Comparison of ENCODE assay signal across 9 mouse cellular contexts in genomic region chr12:28674038-28674720, GRCm38 (mm10). TPM values are rescaled to one million over a fixed set of nuclear protein-coding genes. Genes with fewer than 3 reads are reported as not detected.
DNase-seq lines count a peak whose midpoint lies in the region; ATAC-seq lines count a peak whose summit lies in the region.
"Had no signal": no experiment of that assay in that cellular context is flagged by ENCODE, and none has a peak within 500 bp of the region (broad histone marks: within the 10 kb centered on the region; RNA-seq: fewer than 3 reads in every experiment).

No protein-coding gene starts in this region.

- H3K27ac ChIP-seq in heart, embryonic 10.5 days: no peak overlapping the region
- peak overlapping the region; percentile 97; the same call in 1 of the 2 replicates for H3K27ac ChIP-seq in embryonic facial prominence, embryonic 13.5 days
- no peak overlapping the region for H3K27ac ChIP-seq in liver, embryonic 12.5 days

- H3K27me3 ChIP-seq in heart, embryonic 10.5 days (ENCODE audit: insufficient read depth, poor library complexity, severe bottlenecking): no peaks in the 10 kb centered on the region
- no peaks in the 10 kb centered on the region for H3K27me3 ChIP-seq in embryonic facial prominence, embryonic 13.5 days
- 0 out of 2 replicates have a peak, but pooled peaks cover 4% of the 10 kb centered on the region for H3K27me3 ChIP-seq in liver, embryonic 12.5 days (replicated peaks)
- H3K27me3 ChIP-seq: heart, embryonic 15.5 days had no signal

- no peak for ATAC-seq in embryonic facial prominence, embryonic 13.5 days (ENCODE audit: insufficient number of reproducible peaks, insufficient read depth, low FRiP score, low TSS enrichment, low read depth)
- no peak for ATAC-seq in liver, embryonic 12.5 days

- H3K4me2 ChIP-seq in embryonic facial prominence, embryonic 13.5 days: peak overlapping the region; percentile 68
- peak overlapping the region; percentile 94 for H3K4me2 ChIP-seq in liver, embryonic 12.5 days

- H3K9ac ChIP-seq in embryonic facial prominence, embryonic 13.5 days: 0 out of 2 replicates have a peak overlapping the region, but pooled peaks have one; percentile 77
- no peak overlapping the region for H3K9ac ChIP-seq in liver, embryonic 12.5 days

- peak overlapping the region; percentile 68; the same call in 1 of the 2 replicates for H3K4me3 ChIP-seq in heart, embryonic 10.5 days
- peak overlapping the region; percentile 57; the same call in 1 of the 2 replicates for H3K4me3 ChIP-seq in embryonic facial prominence, embryonic 13.5 days
- H3K4me3 ChIP-seq in liver, embryonic 12.5 days: no peak overlapping the region

- peaks cover 17% of the 10 kb centered on the region for H3K4me1 ChIP-seq in heart, embryonic 10.5 days
- peaks cover 12% of the 10 kb centered on the region for H3K4me1 ChIP-seq in embryonic facial prominence, embryonic 13.5 days
- peaks cover 22% of the 10 kb centered on the region for H3K4me1 ChIP-seq in liver, embryonic 12.5 days

- peaks cover 16% of the 10 kb centered on the region for H3K36me3 ChIP-seq in heart, embryonic 10.5 days
- H3K36me3 ChIP-seq in embryonic facial prominence, embryonic 13.5 days: peaks cover 17% of the 10 kb centered on the region
- H3K36me3 ChIP-seq in liver, embryonic 12.5 days: peaks cover 20% of the 10 kb centered on the region

- H3K9me3 ChIP-seq in heart, embryonic 10.5 days: no peaks in the 10 kb centered on the region
- no peaks in the 10 kb centered on the region for H3K9me3 ChIP-seq in embryonic facial prominence, embryonic 13.5 days
- H3K9me3 ChIP-seq in liver, embryonic 12.5 days (replicated peaks): no peaks in the 10 kb centered on the region
- H3K9me3 ChIP-seq: heart, embryonic 15.5 days had no signal

- 85% methylated on average over 10 of the region's 10 CpGs for WGBS in heart, embryonic 10.5 days
- 81% methylated on average over 10 of the region's 10 CpGs for WGBS in embryonic facial prominence, embryonic 13.5 days
- 69% methylated on average over 10 of the region's 10 CpGs for WGBS in liver, embryonic 12.5 days (ENCODE audit: insufficient replicate concordance)

- no peak for DNase-seq in heart, embryonic 10.5 days (ENCODE audit: low spot score)
- DNase-seq in heart, adult 8-10 months (ENCODE audit: low spot score): no peak
- peak; percentile 34 for DNase-seq in 3T3-L1 (ENCODE audit: low read depth, low spot score)
- DNase-seq in cerebellum, adult 8-10 months: no peak
- no peak for DNase-seq in testis, postnatal 14 days (ENCODE audit: low spot score)
- no peak for DNase-seq in embryo, embryonic 10.5 days (ENCODE audit: low spot score)

RNA-seq across cellular contexts. Expression of gene Adi1, which starts 0.9 kb away (rescaled TPM):
- 42.9 and 56.2 TPM in 2 replicates for polyA plus RNA-seq in heart, embryonic 10.5 days (2016; fragmentation: Nextera tagmentation; extraction: Ambion mirVana)
- total RNA-seq in heart, adult 8-10 months (2022): 10 to 100 TPM; 58.0 to 62.6 (median 61.6) TPM
- 69.5 and 72.0 TPM in 2 replicates for polyA plus RNA-seq in embryonic facial prominence, embryonic 13.5 days (2015; fragmentation: Nextera tagmentation; extraction: Ambion mirVana)
- 53.8 and 55.4 TPM in 2 replicates for polyA plus RNA-seq in liver, embryonic 12.5 days (2016; fragmentation: Nextera tagmentation; extraction: Ambion mirVana)

RNA-seq across cellular contexts. Expression of gene Rnaseh1, which starts 24.8 kb away (rescaled TPM):
- 24.6 and 28.9 TPM in 2 replicates for polyA plus RNA-seq in heart, embryonic 10.5 days (2016; fragmentation: Nextera tagmentation; extraction: Ambion mirVana)
- 1 to 10 TPM; 6.7 to 9.4 (median 8.2) TPM for total RNA-seq in heart, adult 8-10 months (2022)
- polyA plus RNA-seq in embryonic facial prominence, embryonic 13.5 days (2015; fragmentation: Nextera tagmentation; extraction: Ambion mirVana): 31.7 and 34.9 TPM in 2 replicates
- 17.9 and 19.2 TPM in 2 replicates for polyA plus RNA-seq in liver, embryonic 12.5 days (2016; fragmentation: Nextera tagmentation; extraction: Ambion mirVana)

RNA-seq across cellular contexts. Expression of gene Rps7, which starts 38.4 kb away (rescaled TPM):
- 484 and 569 TPM in 2 replicates for polyA plus RNA-seq in heart, embryonic 10.5 days (2016; fragmentation: Nextera tagmentation; extraction: Ambion mirVana)
- 100 to 1,000 TPM; 211 to 303 (median 290) TPM for total RNA-seq in heart, adult 8-10 months (2022)
- polyA plus RNA-seq in embryonic facial prominence, embryonic 13.5 days (2015; fragmentation: Nextera tagmentation; extraction: Ambion mirVana): 763 and 839 TPM in 2 replicates
- polyA plus RNA-seq in liver, embryonic 12.5 days (2016; fragmentation: Nextera tagmentation; extraction: Ambion mirVana): 751 and 752 TPM in 2 replicates

RNA-seq across cellular contexts. Expression of gene Colec11, which starts 51.0 kb away (rescaled TPM):
- polyA plus RNA-seq in heart, embryonic 10.5 days (2016; fragmentation: Nextera tagmentation; extraction: Ambion mirVana): 6.9 and 9.9 TPM in 2 replicates
- 10 to 100 TPM; 11.8 to 18.1 (median 14.3) TPM for total RNA-seq in heart, adult 8-10 months (2022)
- 0.30 TPM in 1 of 2 replicates, not detected in the other for polyA plus RNA-seq in embryonic facial prominence, embryonic 13.5 days (2015; fragmentation: Nextera tagmentation; extraction: Ambion mirVana)
- 17.3 and 18.0 TPM in 2 replicates for polyA plus RNA-seq in liver, embryonic 12.5 days (2016; fragmentation: Nextera tagmentation; extraction: Ambion mirVana)
